In the genomic region with DNA sequence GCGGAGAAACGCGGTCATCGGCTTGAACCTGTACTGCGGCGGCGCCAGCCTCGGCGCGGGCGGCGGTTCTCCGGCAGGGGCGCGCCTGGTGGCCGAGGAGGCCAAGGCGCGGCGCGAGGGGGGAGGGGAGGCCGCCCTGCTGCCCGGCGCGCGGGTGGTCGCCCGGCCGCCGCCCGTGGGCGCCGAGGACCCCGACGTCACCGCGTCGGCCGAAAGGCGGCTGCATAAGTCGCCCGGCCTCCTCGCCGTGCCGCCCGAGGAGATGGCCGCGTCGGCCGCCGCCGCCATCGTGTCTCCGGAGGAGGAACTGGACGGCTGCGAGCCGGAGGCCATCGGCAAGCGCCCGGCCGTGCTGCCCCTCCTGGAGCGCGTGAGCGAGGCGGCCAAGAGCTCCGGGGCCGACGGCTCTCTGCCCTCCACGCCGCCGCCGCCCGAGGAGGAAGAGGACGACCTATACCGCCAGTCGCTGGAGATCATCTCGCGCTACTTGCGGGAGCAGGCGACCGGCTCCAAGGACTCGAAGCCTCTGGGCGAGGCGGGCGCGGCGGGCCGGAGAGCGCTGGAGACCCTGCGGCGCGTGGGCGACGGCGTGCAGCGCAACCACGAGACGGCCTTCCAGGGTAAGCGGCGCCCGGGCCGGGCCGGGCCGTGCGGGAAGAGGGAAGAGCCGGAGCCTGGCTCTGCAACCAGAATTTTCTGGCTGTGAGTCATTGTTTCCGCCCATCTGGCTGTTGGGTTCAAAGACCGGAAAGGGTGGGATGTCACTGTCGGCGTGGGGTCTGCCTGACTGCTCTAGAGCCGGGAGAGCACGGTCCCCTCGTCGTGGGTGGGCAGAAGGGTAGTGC, we compare ENCODE assay signal across 8 mouse cellular contexts. TPM values are rescaled to one million over a fixed set of nuclear protein-coding genes. Genes with fewer than 3 reads are reported as not detected.
A peak's percentile ranks its signal among the peaks of the same experiment; 100 is the strongest.
DNase-seq lines count a peak whose midpoint lies in the region; ATAC-seq and TF ChIP-seq lines count a peak whose summit lies in the region.

No protein-coding gene starts in this region.

- H3K4me1 ChIP-seq in hindbrain, embryonic 12.5 days: peaks cover 39% of the 10 kb centered on the region

- no peaks in the 10 kb centered on the region for H3K27me3 ChIP-seq in hindbrain, embryonic 12.5 days

- peaks cover 89% of the 10 kb centered on the region for H3K79me2 ChIP-seq in macrophage (ENCODE audit: inconsistent target)

- under 1% methylated on average over 96 of the region's 113 CpGs for WGBS in hindbrain, embryonic 12.5 days
- WGBS in macrophage (ENCODE audit: missing documents): under 1% methylated on average over 60 of the region's 113 CpGs

- H3K9ac ChIP-seq in hindbrain, embryonic 12.5 days: peak overlapping the region; percentile 99

- H3K36me3 ChIP-seq in hindbrain, embryonic 12.5 days: peaks cover 25% of the 10 kb centered on the region
- H3K36me3 ChIP-seq in macrophage (ENCODE audit: inconsistent target): no peaks in the 10 kb centered on the region

- no peak; the same call in 1 of the 2 replicates for TF ChIP-seq CTCF in left cerebral cortex, adult 2 months (IDR thresholded peaks at IDR 0.05)

- H3K4me3 ChIP-seq in hindbrain, embryonic 12.5 days: peak overlapping the region; percentile 99
- peak overlapping the region; percentile 98 for H3K4me3 ChIP-seq in left cerebral cortex, adult 2 months
- peak overlapping the region; percentile 90 for H3K4me3 ChIP-seq in macrophage (ENCODE audit: inconsistent target)

- H3K9me3 ChIP-seq in hindbrain, embryonic 12.5 days (replicated peaks): no peaks in the 10 kb centered on the region

- intact Hi-C loops in left cerebral cortex, adult 2 months (cut with DNase I): loop anchor here (2.0 kb wide), 1 partner anchor 32 kb away; no protein-coding TSS in a partner anchor

- DNase-seq in NIH3T3 (ENCODE audit: low read depth): peak; percentile 85
- DNase-seq in cerebellum, postnatal 10 days: peak; percentile 83 to 84
- DNase-seq in frontal cortex, postnatal 14 days (ENCODE audit: low spot score in 2 of 2): peak; percentile 38 to 63
- peak; percentile 53 to 61 for DNase-seq in left cerebral cortex, adult 2 months (ENCODE audit: extremely low spot score in 1 of 2, low spot score in 2 of 2)
- DNase-seq in right cerebral cortex, postnatal 25 days: peak; percentile 63
- peak; percentile 83 for DNase-seq in yolk sac, embryonic 10.5 days (ENCODE audit: low spot score)

- H3K27ac ChIP-seq in hindbrain, embryonic 12.5 days: peak overlapping the region; percentile 99
- H3K27ac ChIP-seq in left cerebral cortex, adult 2 months: peak overlapping the region; percentile 96
- peak overlapping the region; percentile 94 for H3K27ac ChIP-seq in macrophage

- H3K4me2 ChIP-seq in hindbrain, embryonic 12.5 days (replicated peaks): peak overlapping the region; percentile 83

- peak; percentile 80 for ATAC-seq in hindbrain, embryonic 12.5 days (ENCODE audit: low FRiP score)

RNA-seq across cellular contexts. Expression of a gene that starts 0.5 kb away (rescaled TPM):
- polyA plus RNA-seq in hindbrain, embryonic 12.5 days (2016; fragmentation: Nextera tagmentation; extraction: Ambion mirVana): 86.4 TPM in 2 replicates
- 10 to 100 TPM; 52.7 to 60.9 TPM for total RNA-seq in left cerebral cortex, adult 2 months (2021)
- 1,000 to 10,000 TPM in 10 of 26 experiments, 100 to 1,000 TPM in 16; 471 to 2,042 (median 842) TPM for total RNA-seq in macrophage (2018; cell fraction: chromatin; rRNA removed)
- 1,000 to 10,000 TPM in 4 of 26 experiments, 100 to 1,000 TPM in 22; 492 to 1,133 (median 611) TPM for total RNA-seq in macrophage (2018; cell fraction: cytosol; rRNA removed)
- 1,000 to 10,000 TPM in 21 of 26 experiments, 100 to 1,000 TPM in 5; 701 to 2,394 (median 1,238) TPM for total RNA-seq in macrophage (2018; cell fraction: nucleus; rRNA removed)
- polyA plus RNA-seq in macrophage (2018): 251 to 507 TPM (median 488 TPM) in 3 replicates

RNA-seq across cellular contexts. Expression of a gene that starts 28.6 kb away (rescaled TPM):
- 0.65 and 1.2 TPM in 2 replicates for polyA plus RNA-seq in hindbrain, embryonic 12.5 days (2016; fragmentation: Nextera tagmentation; extraction: Ambion mirVana)
- total RNA-seq in left cerebral cortex, adult 2 months (2021): 1 to 10 TPM; 6.8 to 7.7 TPM
- 1 to 10 TPM in 21 of 26 experiments, under 1 TPM in 5; 0.40 to 8.2 (median 3.2) TPM for total RNA-seq in macrophage (2018; cell fraction: chromatin; rRNA removed)
- 1 to 10 TPM in 13 of 26 experiments, under 1 TPM in 13; 0.22 to 4.1 (median 1.2) TPM for total RNA-seq in macrophage (2018; cell fraction: cytosol; rRNA removed)
- total RNA-seq in macrophage (2018; cell fraction: nucleus; rRNA removed): 1 to 10 TPM in 21 of 26 experiments, under 1 TPM in 5; 0.21 to 9.6 (median 2.3) TPM
- 0.38 to 3.1 TPM (median 1.9 TPM) in 3 replicates for polyA plus RNA-seq in macrophage (2018)

RNA-seq across cellular contexts. Expression of a gene that starts 34.3 kb away (rescaled TPM):
- 91.3 and 97.5 TPM in 2 replicates for polyA plus RNA-seq in hindbrain, embryonic 12.5 days (2016; fragmentation: Nextera tagmentation; extraction: Ambion mirVana)
- 100 to 1,000 TPM; 349 to 358 TPM for total RNA-seq in left cerebral cortex, adult 2 months (2021)
- 100 to 1,000 TPM; 114 to 467 (median 312) TPM for total RNA-seq in macrophage (2018; cell fraction: chromatin; rRNA removed)
- 100 to 1,000 TPM in 22 of 26 experiments, 10 to 100 TPM in 4; 85.2 to 121 (median 110) TPM for total RNA-seq in macrophage (2018; cell fraction: cytosol; rRNA removed)
- 100 to 1,000 TPM; 134 to 367 (median 267) TPM for total RNA-seq in macrophage (2018; cell fraction: nucleus; rRNA removed)
- polyA plus RNA-seq in macrophage (2018): 79.1 to 122 TPM (median 121 TPM) in 3 replicates

Comparison
In these comparisons a context has a peak if more than half of its experiments do, and no peak if none do; other contexts are left out.
1. Peak in every context shown above with its lines: DNase-seq, ATAC-seq, H3K4me3 ChIP-seq and H3K27ac ChIP-seq.